Mouse (Mus musculus): ENCODE results near the gene Pla2g10. TPM values are rescaled to one million over a fixed set of nuclear protein-coding genes. Genes with fewer than 3 reads are reported as not detected.
"Not testable (repeated sequence)": the region's sequence is repeated elsewhere in the genome, so short reads cannot be mapped to it uniquely, and the experiment has no call there.

The Pla2g10 gene
- polyA plus RNA-seq, 1 experiment from 2014 or later = 142 TPM

DNA sequence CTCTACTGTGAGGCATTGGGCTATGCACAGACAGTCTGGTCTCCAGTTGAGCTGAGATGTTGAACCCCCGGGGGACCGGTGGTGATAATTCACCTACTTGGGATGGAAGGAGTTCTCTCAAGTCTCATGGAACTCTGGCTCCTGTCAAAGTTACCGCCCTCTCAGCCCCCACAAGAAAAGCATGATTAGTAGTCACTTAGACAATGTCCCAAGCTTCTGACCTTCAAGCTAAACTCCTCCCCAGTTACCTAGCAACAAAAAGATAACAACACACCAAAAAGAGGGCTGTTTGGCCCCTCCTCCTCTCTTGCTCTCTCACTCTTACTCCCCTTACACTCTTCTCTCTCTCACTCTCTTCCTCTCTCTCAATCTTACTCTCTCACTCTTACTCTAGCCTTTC lies 33.7 kb upstream of the Pla2g10 start:
- H3K27me3 ChIP-seq (ENCODE audit: control insufficient read depth, insufficient read depth, low read length) = no peaks in the 10 kb centered on the region
- H3K27ac ChIP-seq (replicated peaks) = no peak overlapping the region
- TF ChIP-seq EP300 (optimal IDR thresholded peaks at IDR 0.05) = no peak
- no peak for TF ChIP-seq CTCF (IDR thresholded peaks at IDR 0.05; ENCODE audit: low read depth)
- DNase-seq (ENCODE audit: low spot score) (no peak), ATAC-seq (ENCODE audit: low FRiP score, low TSS enrichment) (no peak)
- H3K4me3 ChIP-seq (ENCODE audit: low read depth, low read length) = no peak overlapping the region
- H3K9me3 ChIP-seq (ENCODE audit: control insufficient read depth, low read length) = no peaks in the 10 kb centered on the region
- no peak overlapping the region for H3K9ac ChIP-seq (ENCODE audit: low read length)
- 84% methylated on average over 3 of the region's 3 CpGs for WGBS
- no peaks in the 10 kb centered on the region for H3K36me3 ChIP-seq (ENCODE audit: control insufficient read depth, insufficient read depth, low read length)
- no peak overlapping the region for H3K4me2 ChIP-seq (replicated peaks; ENCODE audit: low read depth)
- H3K4me1 ChIP-seq (replicated peaks; ENCODE audit: control insufficient read depth, insufficient read depth) = no peaks in the 10 kb centered on the region

GRCm38 (mm10) chr16:13762807-13763206 lies 32.0 kb upstream of the Pla2g10 start:
- not testable (repeated sequence) for H3K4me1 ChIP-seq (replicated peaks; ENCODE audit: control insufficient read depth, insufficient read depth); H3K36me3 ChIP-seq (ENCODE audit: control insufficient read depth, insufficient read depth, low read length); H3K9ac ChIP-seq (ENCODE audit: low read length); H3K4me3 ChIP-seq (ENCODE audit: low read depth, low read length); ATAC-seq (ENCODE audit: low FRiP score, low TSS enrichment); H3K27me3 ChIP-seq (ENCODE audit: control insufficient read depth, insufficient read depth, low read length); H3K9me3 ChIP-seq (ENCODE audit: control insufficient read depth, low read length); H3K27ac ChIP-seq (replicated peaks); H3K4me2 ChIP-seq (replicated peaks; ENCODE audit: low read depth); DNase-seq (ENCODE audit: low spot score)
- 77% methylated on average over 1 of the region's 1 CpGs for WGBS

DNA sequence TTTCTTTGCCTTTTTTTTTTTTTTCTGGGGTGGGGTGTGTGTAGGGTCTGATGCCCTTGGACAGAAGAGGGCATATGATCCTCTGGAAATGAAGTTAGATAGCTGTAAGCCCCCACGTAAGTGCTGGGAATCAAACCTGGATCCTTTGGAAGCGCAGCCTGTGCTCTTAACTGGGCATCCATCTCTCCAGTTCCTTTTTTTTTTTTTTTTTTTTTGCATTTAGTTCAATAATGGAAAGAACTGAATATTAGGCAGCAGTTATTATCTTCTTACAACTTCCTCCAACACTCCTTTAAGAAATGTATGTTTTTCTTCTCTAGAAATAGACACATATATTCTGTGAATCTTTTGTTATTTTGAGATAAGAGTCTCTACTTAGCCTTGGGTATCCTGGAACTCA lies 27.0 kb upstream of the Pla2g10 start:
- Histone ChIP-seq H3K4me1 (replicated peaks; ENCODE audit: control insufficient read depth, insufficient read depth) (no peaks in the 10 kb centered on the region), H3K27ac (replicated peaks) (no peak overlapping the region), H3K9ac (ENCODE audit: low read length) (no peak overlapping the region), H3K9me3 (ENCODE audit: control insufficient read depth, low read length) (no peaks in the 10 kb centered on the region), H3K4me2 (replicated peaks; ENCODE audit: low read depth) (no peak overlapping the region), H3K4me3 (ENCODE audit: low read depth, low read length) (no peak overlapping the region), H3K36me3 (ENCODE audit: control insufficient read depth, insufficient read depth, low read length) (no peaks in the 10 kb centered on the region), H3K27me3 (ENCODE audit: control insufficient read depth, insufficient read depth, low read length) (no peaks in the 10 kb centered on the region)
- no peak for TF ChIP-seq EP300 (optimal IDR thresholded peaks at IDR 0.05)
- no peak for TF ChIP-seq CTCF (IDR thresholded peaks at IDR 0.05; ENCODE audit: low read depth)
- DNase-seq (ENCODE audit: low spot score) = no peak
- 98% methylated on average over 2 of the region's 2 CpGs for WGBS
- ATAC-seq (ENCODE audit: low FRiP score, low TSS enrichment) = no peak

GRCm38 (mm10) chr16:13754400-13755190 lies 23.8 kb upstream of the Pla2g10 start:
- Histone ChIP-seq H3K9me3 (ENCODE audit: control insufficient read depth, low read length) (no peaks in the 10 kb centered on the region), H3K27ac (replicated peaks) (no peak overlapping the region), H3K27me3 (ENCODE audit: control insufficient read depth, insufficient read depth, low read length) (no peaks in the 10 kb centered on the region), H3K9ac (ENCODE audit: low read length) (peak overlapping the region; percentile 58), H3K4me1 (replicated peaks; ENCODE audit: control insufficient read depth, insufficient read depth) (no peaks in the 10 kb centered on the region), H3K36me3 (ENCODE audit: control insufficient read depth, insufficient read depth, low read length) (no peaks in the 10 kb centered on the region), H3K4me3 (ENCODE audit: low read depth, low read length) (peak overlapping the region; percentile 64), H3K4me2 (replicated peaks; ENCODE audit: low read depth) (peak overlapping the region; percentile 79)
- no peak for TF ChIP-seq EP300 (optimal IDR thresholded peaks at IDR 0.05)
- no peak for TF ChIP-seq CTCF (IDR thresholded peaks at IDR 0.05; ENCODE audit: low read depth)
- WGBS = under 1% methylated on average over 65 of the region's 65 CpGs
- ATAC-seq (ENCODE audit: low FRiP score, low TSS enrichment) (peak; percentile 97), DNase-seq (ENCODE audit: low spot score) (peak; percentile 98)

GRCm38 (mm10) chr16:13753986-13754385 lies 23.2 kb upstream of the Pla2g10 start:
- Histone ChIP-seq H3K4me2 (replicated peaks; ENCODE audit: low read depth) (peak overlapping the region; percentile 79), H3K27ac (replicated peaks) (no peak overlapping the region), H3K9ac (ENCODE audit: low read length) (no peak overlapping the region), H3K36me3 (ENCODE audit: control insufficient read depth, insufficient read depth, low read length) (no peaks in the 10 kb centered on the region), H3K9me3 (ENCODE audit: control insufficient read depth, low read length) (no peaks in the 10 kb centered on the region), H3K4me3 (ENCODE audit: low read depth, low read length) (peak overlapping the region; percentile 64), H3K4me1 (replicated peaks; ENCODE audit: control insufficient read depth, insufficient read depth) (no peaks in the 10 kb centered on the region), H3K27me3 (ENCODE audit: control insufficient read depth, insufficient read depth, low read length) (no peaks in the 10 kb centered on the region)
- WGBS = 61% methylated on average over 8 of the region's 8 CpGs
- 0 out of 2 replicates have a peak, but pooled peaks have one; percentile 25 for ATAC-seq (ENCODE audit: low FRiP score, low TSS enrichment)
- DNase-seq (ENCODE audit: low spot score) = no peak
- TF ChIP-seq EP300 (optimal IDR thresholded peaks at IDR 0.05) = no peak

DNA sequence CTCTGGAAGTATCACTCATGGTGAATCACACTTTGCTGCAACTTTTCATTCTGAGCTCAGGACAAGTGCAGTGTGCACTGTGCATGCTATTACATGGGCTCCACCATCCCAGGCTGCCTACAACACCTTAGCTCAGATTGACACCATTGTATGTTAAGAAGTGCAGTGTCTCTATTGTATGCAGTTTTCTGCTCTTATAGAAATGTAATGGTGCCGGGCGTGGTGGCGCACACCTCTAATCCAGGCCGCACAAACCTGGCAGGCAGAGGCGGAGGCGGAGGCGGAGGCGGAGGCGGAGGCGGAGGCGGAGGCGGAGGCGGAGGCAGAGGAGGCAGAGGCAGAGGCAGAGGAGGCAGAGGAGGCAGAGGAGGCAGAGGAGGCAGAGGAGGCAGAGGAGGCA lies 19.8 kb upstream of the Pla2g10 start:
- Histone ChIP-seq H3K4me1 (replicated peaks; ENCODE audit: control insufficient read depth, insufficient read depth) (no peaks in the 10 kb centered on the region), H3K9ac (ENCODE audit: low read length) (no peak overlapping the region), H3K9me3 (ENCODE audit: control insufficient read depth, low read length) (no peaks in the 10 kb centered on the region), H3K4me3 (ENCODE audit: low read depth, low read length) (no peak overlapping the region), H3K36me3 (ENCODE audit: control insufficient read depth, insufficient read depth, low read length) (no peaks in the 10 kb centered on the region), H3K27me3 (ENCODE audit: control insufficient read depth, insufficient read depth, low read length) (no peaks in the 10 kb centered on the region), H3K27ac (replicated peaks) (no peak overlapping the region), H3K4me2 (replicated peaks; ENCODE audit: low read depth) (no peak overlapping the region)
- no peak for DNase-seq (ENCODE audit: low spot score)
- TF ChIP-seq EP300 (optimal IDR thresholded peaks at IDR 0.05) (no peak), CTCF (IDR thresholded peaks at IDR 0.05; ENCODE audit: low read depth) (no peak)
- no peak for ATAC-seq (ENCODE audit: low FRiP score, low TSS enrichment)
- WGBS = 84% methylated on average over 13 of the region's 13 CpGs

All from stomach, postnatal 0 days (tissue).